Mouse (Mus musculus): ENCODE data around the gene Clcnkb.

- TF ChIP-seq CHD1 (IDR thresholded peaks at IDR 0.05; ENCODE audit: low read depth, low read length) (no peak), GABPA (IDR thresholded peaks at IDR 0.05; ENCODE audit: low read depth, low read length) (no peak), USF1 (IDR thresholded peaks at IDR 0.05; ENCODE audit: low read depth, low read length) (no peak), HCFC1 (IDR thresholded peaks at IDR 0.05; ENCODE audit: low read depth, low read length) (no peak), CTCF (IDR thresholded peaks at IDR 0.05 in 2 of 3, conservative IDR thresholded peaks at IDR 0.05 in 1 of 3; ENCODE audit: control insufficient read depth in 1 of 3, insufficient read depth in 1 of 3, low read depth in 2 of 3, low read length in 3 of 3, poor library complexity in 1 of 3, severe bottlenecking in 1 of 3) (no peak), EP300 (IDR thresholded peaks at IDR 0.05; ENCODE audit: low read depth in 1 of 2, low read length in 2 of 2) (no peak), POLR2A (IDR thresholded peaks at IDR 0.05; ENCODE audit: control insufficient read depth in 1 of 2, insufficient read depth in 1 of 2, low read depth in 1 of 2, low read length in 2 of 2, poor library complexity in 1 of 2) (no peak)
These were observed 56.6 kb downstream of the Clcnkb start for GRCm38 (mm10) chr4:141359222-141359621.
